ENCODE assay signal across 13 mouse cellular contexts in genomic region chr2:77034112-77034511, GRCm38 (mm10). TPM values are rescaled to one million over a fixed set of nuclear protein-coding genes. Genes with fewer than 3 reads are reported as not detected.
DNase-seq lines count a peak whose midpoint lies in the region; ATAC-seq and TF ChIP-seq lines count a peak whose summit lies in the region.
"Had no signal": no experiment of that assay in that cellular context is flagged by ENCODE, and none has a peak within 500 bp of the region (broad histone marks: within the 10 kb centered on the region; RNA-seq: fewer than 3 reads in every experiment).

No protein-coding gene starts in this region.

- H3K27me3 ChIP-seq in heart, embryonic 10.5 days (ENCODE audit: insufficient read depth, poor library complexity, severe bottlenecking), result no peaks in the 10 kb centered on the region
- no peaks in the 10 kb centered on the region for H3K27me3 ChIP-seq in hindbrain, postnatal 0 days (ENCODE audit: insufficient read depth, low read length)
- H3K27me3 ChIP-seq: liver, embryonic 15.5 days had no signal

- 77% methylated on average over 4 of the region's 4 CpGs for WGBS in heart, embryonic 10.5 days
- WGBS in hindbrain, postnatal 0 days, result 87% methylated on average over 4 of the region's 4 CpGs

- no peak overlapping the region for H3K9ac ChIP-seq in hindbrain, postnatal 0 days (replicated peaks; ENCODE audit: low read length)
- H3K9ac ChIP-seq: liver, embryonic 15.5 days had no signal

- H3K4me1 ChIP-seq in heart, embryonic 10.5 days, result no peaks in the 10 kb centered on the region
- no peaks in the 10 kb centered on the region for H3K4me1 ChIP-seq in hindbrain, postnatal 0 days (ENCODE audit: insufficient read depth, low read length)
- H3K4me1 ChIP-seq: liver, embryonic 15.5 days; midbrain, embryonic 10.5 days had no signal

- DNase-seq in adrenal gland, adult 8-10 months, result peak; percentile 31
- no peak for DNase-seq in adrenal gland, postnatal 25 days
- DNase-seq in heart, adult 18-20 months, result peak; percentile 46 to 66
- no peak for DNase-seq in heart, embryonic 10.5 days (ENCODE audit: low spot score)
- peak; percentile 39 for DNase-seq in gastrocnemius, postnatal 25 days
- DNase-seq in heart, postnatal 10 days, result peak; percentile 47 to 64
- DNase-seq in layer of hippocampus, adult 9-11 months, result no peak
- DNase-seq in hindbrain, postnatal 0 days (ENCODE audit: low spot score), result no peak
- DNase-seq: cerebellum, postnatal 10 days had no signal

- H3K4me3 ChIP-seq in heart, embryonic 10.5 days, result no peak overlapping the region
- H3K4me3 ChIP-seq in hindbrain, postnatal 0 days (ENCODE audit: low read length), result no peak overlapping the region
- H3K4me3 ChIP-seq: liver, embryonic 15.5 days; midbrain, embryonic 10.5 days had no signal

- no peak overlapping the region for H3K4me2 ChIP-seq in hindbrain, postnatal 0 days (ENCODE audit: low read depth, low read length)
- H3K4me2 ChIP-seq: liver, embryonic 15.5 days had no signal

- H3K36me3 ChIP-seq in heart, embryonic 10.5 days, result peaks cover 64% of the 10 kb centered on the region
- H3K36me3 ChIP-seq in hindbrain, postnatal 0 days (ENCODE audit: insufficient read depth, low read length), result no peaks in the 10 kb centered on the region
- H3K36me3 ChIP-seq: liver, embryonic 15.5 days; midbrain, embryonic 10.5 days had no signal

- H3K27ac ChIP-seq in heart, embryonic 10.5 days, result no peak overlapping the region
- H3K27ac ChIP-seq in hindbrain, postnatal 0 days, result no peak overlapping the region
- H3K27ac ChIP-seq: liver, embryonic 15.5 days; midbrain, embryonic 10.5 days had no signal

- ATAC-seq in hindbrain, postnatal 0 days, result no peak
- ATAC-seq: inflammation-experienced regulatory T-cells, adult 6 months; Patski had no signal

- H3K9me3 ChIP-seq in heart, embryonic 10.5 days, result no peaks in the 10 kb centered on the region
- no peaks in the 10 kb centered on the region for H3K9me3 ChIP-seq in hindbrain, postnatal 0 days (ENCODE audit: low read length)
- H3K9me3 ChIP-seq: liver, embryonic 15.5 days; midbrain, embryonic 10.5 days had no signal

- no peak for TF ChIP-seq CTCF in hindbrain, postnatal 0 days (IDR thresholded peaks at IDR 0.05; ENCODE audit: low read depth)

- intact Hi-C loops in heart, postnatal 10 days (cut with DNase I), result loop anchor here (5.0 kb wide), 1 partner anchor 52 kb away; the partner anchor contains the start of gene Ttn

RNA-seq across cellular contexts. Expression of gene Ttn, which starts 51.8 kb away (rescaled TPM):
- total RNA-seq in adrenal gland, adult 8-10 months (2022), result under 1 TPM; 0.05 to 0.42 (median 0.15) TPM
- total RNA-seq in adrenal gland, postnatal 25 days (2021), result 0.91 and 1.9 TPM in 2 replicates
- total RNA-seq in heart, adult 18-20 months (2021), result 1,000 to 10,000 TPM; 2,666 to 2,843 TPM
- polyA plus RNA-seq in heart, embryonic 10.5 days (2016; fragmentation: Nextera tagmentation; extraction: Ambion mirVana), result 356 and 545 TPM in 2 replicates
- 1,000 to 10,000 TPM; 6,049 to 7,005 TPM for total RNA-seq in gastrocnemius, postnatal 25 days (2021)
- 1,000 to 10,000 TPM; 2,261 to 2,393 TPM for total RNA-seq in heart, postnatal 10 days (2021)
- total RNA-seq in hindbrain, postnatal 0 days (2014; rRNA removed), result 0.58 and 11.1 TPM in 2 replicates
- 0.64 and 0.73 TPM in 2 replicates for polyA plus RNA-seq in hindbrain, postnatal 0 days (2015; fragmentation: Nextera tagmentation; extraction: Ambion mirVana)

Comparison
In these comparisons a context has a peak if more than half of its experiments do, and no peak if none do; other contexts are left out.
1. DNase-seq: peak in adrenal gland, adult 8-10 months (single experiment), heart, adult 18-20 months (2 of 2), gastrocnemius, postnatal 25 days (single experiment) and heart, postnatal 10 days (2 of 2); none in adrenal gland, postnatal 25 days (single experiment), heart, embryonic 10.5 days (single experiment), layer of hippocampus, adult 9-11 months (single experiment) and hindbrain, postnatal 0 days (single experiment).
2. RNA of gene Ttn, which starts 51.8 kb away (total RNA-seq): 6,049 to 7,005 TPM in gastrocnemius, postnatal 25 days, 2,666 to 2,843 TPM in heart, adult 18-20 months and 2,261 to 2,393 TPM in heart, postnatal 10 days; 0.91 to 1.9 TPM in adrenal gland, postnatal 25 days, 0.58 to 11.1 TPM in hindbrain, postnatal 0 days and 0.05 to 0.42 TPM in adrenal gland, adult 8-10 months; every median in the first group is over 100 times any median in the second.